Mouse (Mus musculus) C2C12 (cell line): ENCODE data around the gene Ccdc12. TPM values are rescaled to one million over a fixed set of nuclear protein-coding genes. Genes with fewer than 3 reads are reported as not detected.

ENCODE experiments used
- H3K27me3 ChIP-seq: one replicate; pipeline ENCODE4 v1.6.1; 2011; ENCODE audit not compliant: control insufficient read depth, insufficient read depth, insufficient read length
- H3K36me3 ChIP-seq: one replicate; pipeline ENCODE4 v1.6.1; 2011; ENCODE audit not compliant: control insufficient read depth, insufficient read depth
- H3K4me3 ChIP-seq: one replicate; pipeline ENCODE4 v1.5.1; 2011; ENCODE audit warnings: mild to moderate bottlenecking, control low read depth; ENCODE audit not compliant: poor library complexity, insufficient read depth, severe bottlenecking
- H3K79me2 ChIP-seq: one replicate; pipeline ENCODE4 v1.6.1; 2011; ENCODE audit not compliant: control insufficient read depth, insufficient read depth
- H3K79me3 ChIP-seq: one replicate; pipeline ENCODE4 v1.6.1; 2011; ENCODE audit warnings: low read depth, control low read depth
- H3ac ChIP-seq: one replicate; pipeline ENCODE3; 2011; ENCODE audit warnings: low read depth; ENCODE audit not compliant: control insufficient read depth, insufficient read length
- CEBPB ChIP-seq: IDR thresholded peaks from one replicate; pipeline ENCODE4 v1.6.1; 2011; ENCODE audit warnings: low read depth, mild to moderate bottlenecking, control low read depth, moderate library complexity
- CTCF ChIP-seq: IDR thresholded peaks from one replicate; pipeline ENCODE4 v1.5.1; 2011; ENCODE audit not compliant: control insufficient read depth, insufficient read depth, insufficient read length
- FOSL1 ChIP-seq: IDR thresholded peaks from one replicate; pipeline ENCODE4 v1.8.0; 2011; ENCODE audit warnings: mild to moderate bottlenecking, low read length; ENCODE audit not compliant: poor library complexity, insufficient read depth, severe bottlenecking
- MAX ChIP-seq: IDR thresholded peaks from one replicate; pipeline ENCODE4 v1.6.1; 2011; ENCODE audit warnings: mild to moderate bottlenecking, control low read depth
- MYOD1 ChIP-seq: IDR thresholded peaks from one replicate; pipeline ENCODE4 v1.6.1; 2011; ENCODE audit warnings: low read depth; ENCODE audit not compliant: control insufficient read depth, insufficient read length
- MYOG ChIP-seq: IDR thresholded peaks from one replicate; pipeline ENCODE4 v1.6.1; 2011; ENCODE audit not compliant: control insufficient read depth, insufficient read length; ENCODE audit errors: extremely low read depth
- USF1 ChIP-seq: IDR thresholded peaks from one replicate; pipeline ENCODE4 v1.6.1; 2011; ENCODE audit warnings: low read depth, mild to moderate bottlenecking, control low read depth, moderate library complexity
- polyA plus RNA-seq: library from polyadenylated mRNA; unstranded; fragments of >200 nt; fragmentation: generic; extraction: Trizol; gene quantifications from one replicate; pipeline ENCODE4 v1.2.1, GENCODE M21; 2012; ENCODE audit warnings: missing spikeins

Gene Ccdc12
- polyA plus RNA-seq, 1 experiment, result 86.7 TPM

- no peak for TF ChIP-seq MAX
- TF ChIP-seq MYOD1, result peak; percentile 13
- no peak for TF ChIP-seq CEBPB
- TF ChIP-seq CTCF, result peak; percentile 2
These were observed 2.4 kb upstream of the Ccdc12 start, which contains the start of gene Nbeal2 for GRCm38 (mm10) chr9:110653655-110654461. Gene Nbeal2 (minus strand): TSS chr9:110654161.

GRCm38 (mm10) chr9:110654726-110655650 lies 1.3 kb upstream of the Ccdc12 start:
- TF ChIP-seq CEBPB, result no peak
- TF ChIP-seq CTCF, result no peak
- TF ChIP-seq FOSL1, result no peak
- TF ChIP-seq MYOG, result no peak
- TF ChIP-seq USF1, result no peak
- no peak for TF ChIP-seq MYOD1
- TF ChIP-seq MAX, result no peak
- Histone ChIP-seq H3K27me3 (no peaks in the 10 kb centered on the region), H3ac (no peak overlapping the region), H3K4me3 (no peak overlapping the region), H3K79me2 (peaks cover 34% of the 10 kb centered on the region), H3K36me3 (peaks cover 10% of the 10 kb centered on the region), H3K79me3 (peaks cover 29% of the 10 kb centered on the region)

More at GRCm38 (mm10) chr9:110653655-110654461, 2.4 kb upstream of the Ccdc12 start, which contains the start of gene Nbeal2:
- peak within 1 kb of the TSS; percentile 51 for H3K4me3 ChIP-seq
- peaks cover 20% of the 10 kb centered on the region for H3K79me3 ChIP-seq
- H3K79me2 ChIP-seq, result peaks cover 22% of the 10 kb centered on the region
- H3K36me3 ChIP-seq, result no peaks in the 10 kb centered on the region
- H3K27me3 ChIP-seq, result no peaks in the 10 kb centered on the region
- peak within 1 kb of the TSS; percentile 74 for H3ac ChIP-seq

GRCm38 (mm10) chr9:110655651-110656007 lies 674 bp upstream of the Ccdc12 start:
- peaks cover 10% of the 10 kb centered on the region for H3K36me3 ChIP-seq
- peaks cover 40% of the 10 kb centered on the region for H3K79me2 ChIP-seq
- H3K79me3 ChIP-seq, result peaks cover 35% of the 10 kb centered on the region
- H3ac ChIP-seq, result peak overlapping the region; percentile 41
- no peak for TF ChIP-seq MYOG
- TF ChIP-seq CTCF, result no peak
- no peak for TF ChIP-seq MAX
- no peak for TF ChIP-seq CEBPB
- no peak for TF ChIP-seq FOSL1
- TF ChIP-seq USF1, result no peak
- TF ChIP-seq MYOD1, result no peak
- no peak overlapping the region for H3K4me3 ChIP-seq
- no peaks in the 10 kb centered on the region for H3K27me3 ChIP-seq

- Histone ChIP-seq H3K27me3 (no peaks in the 10 kb centered on the region), H3K79me2 (peaks cover 60% of the 10 kb centered on the region), H3ac (no peak overlapping the region), H3K79me3 (peaks cover 49% of the 10 kb centered on the region), H3K4me3 (peak overlapping the region; percentile 44), H3K36me3 (peaks cover 10% of the 10 kb centered on the region)
- TF ChIP-seq MAX (no peak), FOSL1 (no peak), CEBPB (no peak), MYOG (no peak), CTCF (no peak), USF1 (no peak), MYOD1 (no peak)
These were observed 1.3 kb downstream of the Ccdc12 start for GRCm38 (mm10) chr9:110657474-110658078.

GRCm38 (mm10) chr9:110659521-110659920 lies 3.2 kb downstream of the Ccdc12 start:
- no peak overlapping the region for H3K4me3 ChIP-seq
- no peak overlapping the region for H3ac ChIP-seq
- peaks cover 10% of the 10 kb centered on the region for H3K36me3 ChIP-seq
- peaks cover 78% of the 10 kb centered on the region for H3K79me2 ChIP-seq
- H3K79me3 ChIP-seq, result peaks cover 49% of the 10 kb centered on the region
- H3K27me3 ChIP-seq, result no peaks in the 10 kb centered on the region
- TF ChIP-seq MYOG (no peak), CTCF (no peak), MAX (no peak), USF1 (no peak), CEBPB (no peak), FOSL1 (no peak), MYOD1 (no peak)
